Mouse (Mus musculus): ENCODE measurements around the gene Cdk5rap2.
A peak's percentile ranks its signal among the peaks of the same experiment; 100 is the strongest.

Gene Cdk5rap2

DNA sequence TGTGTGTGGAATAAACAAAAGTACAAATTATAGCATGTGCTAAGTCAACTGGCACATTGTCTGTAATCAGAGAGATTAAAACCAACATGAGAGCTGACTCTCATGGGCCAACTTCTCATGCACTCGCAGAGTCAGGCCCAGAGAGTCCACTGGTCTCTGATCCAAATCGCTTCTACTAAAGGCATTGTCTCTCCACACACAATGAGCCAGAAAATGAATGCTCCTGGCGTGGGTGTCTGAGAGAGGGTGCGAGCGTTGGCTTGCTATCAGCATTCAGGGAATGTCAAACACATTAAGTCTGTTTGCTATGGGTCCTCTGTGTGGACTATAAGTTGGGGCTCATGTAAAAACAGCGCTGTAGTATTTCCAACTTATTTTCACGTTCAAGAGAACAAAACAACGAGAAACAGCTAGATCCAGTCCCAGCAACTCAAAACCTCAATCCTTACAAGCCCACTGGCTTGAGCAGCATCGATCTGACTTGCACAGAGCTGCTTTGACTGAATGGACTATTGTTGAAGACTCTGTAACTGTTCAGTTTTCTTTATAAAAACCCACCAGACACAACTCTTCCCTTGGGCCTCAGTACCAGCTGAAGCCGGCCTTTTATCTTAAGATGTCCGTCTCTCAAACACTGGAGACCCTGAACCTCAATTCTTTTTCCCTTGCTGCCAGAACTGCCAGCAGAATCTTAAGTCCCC, 74.6 kb downstream of the Cdk5rap2 start:
- no peak for DNase-seq

GRCm38 (mm10) chr4:70334995-70335394, 75.2 kb downstream of the Cdk5rap2 start:
- no peak for DNase-seq

- DNase-seq, result no peak
Observed at GRCm38 (mm10) chr4:70332981-70333380, 77.3 kb downstream of the Cdk5rap2 start.

DNA sequence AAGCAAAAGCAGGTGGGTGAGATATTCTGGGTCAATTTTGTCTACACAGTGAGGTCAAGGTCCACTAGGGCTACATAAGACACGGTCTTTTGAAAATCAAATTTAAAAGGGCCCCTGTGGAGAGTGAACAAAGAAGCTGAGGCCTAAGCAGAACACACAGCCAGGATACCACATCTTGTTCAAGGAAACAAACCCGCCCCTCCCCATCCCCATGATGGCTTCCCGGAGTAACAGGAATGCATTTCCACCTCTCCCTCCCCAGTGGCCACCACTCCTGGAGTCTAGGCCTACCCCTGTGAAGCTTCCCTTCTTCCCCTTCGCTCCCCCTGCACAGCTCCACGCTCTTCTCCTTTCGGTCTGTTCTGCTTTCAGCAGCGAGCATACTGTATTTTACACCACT, 77.7 kb downstream of the Cdk5rap2 start:
- DNase-seq, result no peak

GRCm38 (mm10) chr4:70331181-70331580, 79.1 kb downstream of the Cdk5rap2 start:
- no peak for DNase-seq

DNA sequence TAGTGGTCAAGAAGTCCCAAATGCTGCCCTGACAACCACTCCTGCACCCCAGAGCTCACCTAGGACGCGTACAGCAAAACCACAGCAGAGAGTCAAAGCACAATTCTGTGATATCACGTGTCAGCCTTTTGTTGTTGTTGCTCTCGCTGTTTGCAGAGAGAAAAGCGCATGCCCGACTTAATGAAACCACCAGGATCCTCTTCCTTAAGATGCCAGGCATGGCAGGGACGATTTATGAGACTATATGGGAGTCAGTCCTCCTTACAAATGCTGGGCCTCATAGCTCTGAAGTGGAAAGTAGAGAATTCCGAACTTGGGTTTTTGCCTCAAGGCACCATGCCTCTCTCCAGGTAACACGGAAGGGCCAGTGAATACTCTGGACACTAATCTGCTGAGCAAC, 82.2 kb downstream of the Cdk5rap2 start:
- no peak for DNase-seq

DNA sequence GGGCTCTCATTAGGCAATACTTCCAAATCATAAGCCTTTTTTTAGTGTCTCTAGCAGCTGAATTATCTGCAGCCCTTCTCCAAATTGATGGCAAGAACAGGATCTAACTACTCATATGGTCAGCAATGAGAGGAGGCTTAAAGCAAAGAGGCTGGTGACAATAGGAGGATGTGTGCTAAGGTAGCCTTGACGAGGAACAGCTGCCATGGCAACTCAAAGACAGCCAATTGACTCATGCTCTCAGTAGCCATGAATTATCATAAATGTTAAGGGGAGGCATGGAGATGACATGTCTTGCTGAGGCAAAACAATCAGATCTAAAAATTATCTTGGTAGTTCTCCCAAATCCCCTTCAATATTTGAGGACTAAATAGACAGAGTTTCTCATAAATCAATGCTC, 82.8 kb downstream of the Cdk5rap2 start:
- no peak for DNase-seq

DNA sequence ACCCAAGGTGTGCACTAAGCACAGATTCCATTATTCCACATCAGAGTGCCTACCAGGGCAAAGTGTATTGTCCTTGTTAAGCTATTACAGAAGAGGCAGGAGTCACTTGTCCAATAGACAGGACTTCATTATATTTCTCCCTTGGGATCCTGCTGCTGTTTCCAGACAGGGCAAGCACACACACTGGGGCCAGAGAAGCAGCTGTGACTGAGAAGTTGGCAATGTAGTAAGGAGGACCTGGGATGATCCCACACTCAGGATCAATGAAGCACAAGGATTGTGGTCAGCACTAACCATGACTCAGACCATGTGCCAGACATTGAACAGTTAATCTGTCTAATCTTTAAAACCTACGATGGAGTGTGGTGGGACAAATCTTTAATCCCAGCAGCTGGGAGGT, 88.7 kb downstream of the Cdk5rap2 start:
- no peak for DNase-seq

GRCm38 (mm10) chr4:70312170-70312569, 98.1 kb downstream of the Cdk5rap2 start:
- no peak for DNase-seq

GRCm38 (mm10) chr4:70311530-70311929, 98.7 kb downstream of the Cdk5rap2 start:
- DNase-seq, result peak; percentile 57

DNA sequence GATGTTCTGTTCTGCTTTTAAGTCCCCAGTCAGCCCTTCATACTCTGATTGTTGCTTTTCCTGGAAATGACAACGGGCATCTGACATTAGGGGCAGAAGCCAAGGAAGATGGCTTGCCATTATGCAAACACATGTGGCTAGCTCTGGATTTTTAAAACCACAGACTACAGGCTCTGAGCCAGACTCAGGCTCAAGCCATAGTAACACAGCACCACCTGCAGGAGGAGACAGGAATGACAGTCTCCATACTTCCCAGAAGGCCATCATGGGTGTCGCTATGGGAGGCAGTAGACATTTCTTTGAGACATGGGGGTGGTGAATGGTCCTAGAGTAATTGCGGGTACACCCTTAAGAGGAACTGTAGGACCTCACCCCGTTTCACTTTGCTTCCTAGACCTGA, 103.0 kb downstream of the Cdk5rap2 start:
- DNase-seq, result peak; percentile 57

DNA sequence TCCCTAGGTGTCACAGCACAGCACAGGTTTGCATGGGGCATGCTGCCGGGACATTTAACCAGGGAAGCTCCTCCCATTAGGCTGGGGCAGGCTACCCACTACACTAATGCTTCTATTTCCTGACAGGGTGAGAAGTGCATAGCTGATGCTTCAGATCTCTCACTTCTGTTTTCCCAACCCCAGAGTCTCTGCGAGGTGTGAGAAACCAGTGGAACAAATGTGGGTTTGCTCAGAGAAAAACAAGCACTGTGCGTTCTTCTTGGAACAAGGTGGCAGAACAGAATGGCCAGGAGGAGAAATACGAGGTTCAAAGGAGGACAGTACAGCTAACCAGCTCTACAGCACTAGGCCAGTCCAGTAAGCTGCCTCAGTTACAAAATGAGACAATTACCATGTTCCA, 106.4 kb downstream of the Cdk5rap2 start:
- DNase-seq, result no peak

GRCm38 (mm10) chr4:70301187-70301586, 109.1 kb downstream of the Cdk5rap2 start:
- no peak for DNase-seq

DNA sequence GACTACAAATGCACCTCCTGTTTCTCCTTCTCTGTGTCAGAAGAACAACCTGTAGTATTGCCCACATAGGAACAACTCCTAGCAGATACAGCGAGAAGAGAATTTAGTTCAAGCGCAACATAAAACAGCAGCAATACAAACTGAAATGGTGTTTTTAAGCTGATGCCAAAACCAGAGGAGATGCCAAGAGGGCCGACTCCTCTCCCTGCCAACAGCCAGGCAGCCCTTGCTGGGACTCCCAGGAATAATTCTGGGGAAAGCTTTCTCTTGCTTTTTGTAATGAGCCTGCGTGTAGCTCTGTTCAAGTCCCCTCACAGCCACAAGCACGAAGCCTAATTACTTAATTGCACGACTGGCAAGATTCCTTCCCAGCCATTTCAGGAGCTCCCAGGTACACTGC, 120.9 kb downstream of the Cdk5rap2 start:
- DNase-seq, result no peak

DNA sequence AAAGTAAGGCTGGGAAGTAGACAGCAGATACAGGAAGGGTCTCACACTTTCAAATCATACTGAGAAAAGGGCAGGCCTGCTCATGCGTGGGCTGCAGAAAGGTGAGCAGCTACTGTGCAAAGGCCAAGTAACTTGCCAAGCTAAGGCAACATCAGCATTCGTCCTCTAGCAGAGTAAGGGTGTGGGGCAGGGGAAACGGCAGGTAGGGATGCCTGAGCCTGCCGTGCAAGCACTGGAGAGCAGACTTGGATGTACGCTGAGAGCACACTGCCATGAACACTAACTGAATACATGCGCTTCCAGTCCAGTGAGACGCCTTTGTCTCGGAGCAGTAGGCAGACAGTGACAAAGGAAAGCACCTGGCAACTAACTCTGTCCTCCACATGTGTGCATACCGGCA, 127.1 kb downstream of the Cdk5rap2 start:
- no peak for DNase-seq

DNA sequence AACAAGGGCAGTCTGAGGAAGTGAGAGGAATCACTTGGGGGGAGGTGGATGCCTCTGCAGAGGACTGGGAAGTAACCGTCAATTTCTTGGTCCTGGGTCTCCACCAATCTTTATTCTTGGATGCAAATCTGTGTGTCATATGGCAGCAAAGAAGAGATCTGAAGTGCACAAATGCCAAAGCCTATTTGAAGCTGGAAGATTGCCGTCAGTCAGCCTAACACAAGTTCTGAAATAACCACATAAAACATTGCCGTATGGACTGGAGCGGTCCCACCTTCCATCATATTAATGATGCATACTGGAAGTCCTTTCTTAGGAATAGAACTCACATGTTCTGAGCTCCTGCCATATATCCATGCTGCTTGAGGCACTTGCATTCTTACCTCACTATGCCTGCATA, 131.4 kb downstream of the Cdk5rap2 start:
- no peak for DNase-seq

GRCm38 (mm10) chr4:70278057-70278456, 132.2 kb downstream of the Cdk5rap2 start:
- no peak for DNase-seq

GRCm38 (mm10) chr4:70272943-70273342, 137.3 kb downstream of the Cdk5rap2 start:
- no peak for DNase-seq

GRCm38 (mm10) chr4:70272527-70272926, 137.7 kb downstream of the Cdk5rap2 start:
- no peak for DNase-seq

DNA sequence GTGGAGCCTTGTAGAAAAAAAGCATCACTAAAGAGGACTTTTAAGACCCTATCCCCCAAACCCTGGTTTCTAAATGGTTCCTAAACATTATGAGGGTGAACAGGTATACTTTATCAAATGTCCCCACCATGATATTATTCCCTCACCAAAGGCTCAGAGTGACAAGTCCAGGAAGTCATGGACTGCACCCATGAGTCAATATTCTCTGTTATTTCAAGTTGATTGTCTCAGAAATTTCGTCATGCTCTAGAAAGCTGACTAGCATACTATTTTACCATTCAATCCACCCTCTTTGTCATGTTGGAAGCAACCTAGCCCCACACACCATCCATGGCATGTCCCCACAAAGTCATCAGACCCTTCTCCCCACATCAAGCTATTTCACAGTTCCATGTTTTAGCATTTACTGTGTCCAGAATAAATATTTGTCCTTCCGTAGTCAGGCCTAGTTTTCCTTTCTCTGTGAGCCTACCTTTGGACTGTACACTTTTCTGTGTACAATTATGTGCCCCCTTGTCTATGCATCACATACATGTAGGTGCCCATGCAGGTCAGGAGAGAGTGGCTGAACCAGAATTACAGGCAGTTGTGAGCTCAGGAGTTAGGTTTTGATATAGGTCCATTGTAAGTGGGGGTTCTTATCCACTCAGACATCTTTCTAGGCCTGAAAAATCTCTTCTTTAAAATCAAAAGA, 142.9 kb downstream of the Cdk5rap2 start:
- DNase-seq, result no peak

DNA sequence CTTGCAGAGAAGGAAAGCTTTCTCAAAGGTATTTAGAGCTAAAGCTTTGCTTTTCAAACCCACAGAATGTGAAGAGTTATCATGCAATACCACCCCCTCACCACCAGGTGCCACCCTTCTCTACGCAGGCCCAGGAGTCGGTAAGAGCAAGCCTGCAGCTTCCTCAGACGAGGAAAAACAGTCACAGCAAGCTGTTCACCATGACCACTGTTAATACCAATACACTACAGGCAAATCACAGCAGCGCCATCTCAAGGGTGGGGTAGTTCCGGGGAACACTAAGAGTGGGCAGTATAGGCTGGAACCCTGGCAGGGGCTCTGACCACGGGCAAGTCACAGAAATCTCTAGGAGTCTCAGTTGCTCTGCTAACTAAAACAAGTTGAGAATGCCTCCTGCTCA, 145.0 kb downstream of the Cdk5rap2 start:
- DNase-seq, result peak; percentile 24

DNA sequence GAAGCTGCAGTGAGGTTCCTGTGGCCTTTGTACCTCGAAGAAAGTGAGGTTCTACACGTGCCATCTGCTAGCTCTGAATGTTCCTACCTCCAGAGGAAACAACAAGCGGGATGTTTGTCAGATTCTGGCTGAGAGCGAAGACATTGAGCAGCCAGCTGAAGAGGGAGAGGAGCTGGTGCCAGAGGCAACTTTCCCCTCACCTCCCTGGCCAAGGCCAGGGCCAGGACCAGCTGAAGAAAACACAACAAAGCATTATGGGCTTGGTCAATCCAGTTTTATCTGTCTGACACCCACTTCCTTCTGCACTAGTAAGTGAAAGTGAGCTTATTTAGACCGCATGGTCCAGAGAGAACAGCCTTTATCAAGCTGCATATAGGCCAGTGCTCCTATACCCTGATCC, 147.4 kb downstream of the Cdk5rap2 start:
- DNase-seq, result no peak

DNA sequence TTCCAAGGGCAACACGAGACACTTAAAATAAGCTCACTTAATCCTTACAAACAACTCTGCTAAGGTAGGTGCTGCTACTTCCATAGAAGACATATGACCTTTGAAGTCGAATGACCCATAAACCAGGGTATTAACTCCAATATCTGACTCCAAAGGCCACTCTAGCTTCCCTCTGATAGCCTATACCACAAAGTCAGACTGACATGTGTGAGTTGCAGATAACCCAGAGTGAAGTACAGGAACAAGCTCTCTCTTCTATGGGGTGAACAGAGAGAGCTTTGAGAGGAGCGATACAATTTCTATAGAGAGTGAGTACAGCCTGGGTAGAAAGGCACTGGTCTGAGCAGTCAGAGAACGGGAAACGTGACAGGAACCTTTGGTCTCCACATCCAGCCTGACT, 148.9 kb downstream of the Cdk5rap2 start:
- no peak for DNase-seq

GRCm38 (mm10) chr4:70260419-70260807, 149.8 kb downstream of the Cdk5rap2 start:
- DNase-seq, result peak; percentile 26

Measured in cerebellum, adult 11 months (tissue).